Mouse (Mus musculus): ENCODE measurements at regions not wholly inside any gene's neighbourhood (a gene's known extent, or its start where the extent isn't known, plus 50 kb on each side); places are given as distances from the start of the nearest gene placed in this dataset.

DNA sequence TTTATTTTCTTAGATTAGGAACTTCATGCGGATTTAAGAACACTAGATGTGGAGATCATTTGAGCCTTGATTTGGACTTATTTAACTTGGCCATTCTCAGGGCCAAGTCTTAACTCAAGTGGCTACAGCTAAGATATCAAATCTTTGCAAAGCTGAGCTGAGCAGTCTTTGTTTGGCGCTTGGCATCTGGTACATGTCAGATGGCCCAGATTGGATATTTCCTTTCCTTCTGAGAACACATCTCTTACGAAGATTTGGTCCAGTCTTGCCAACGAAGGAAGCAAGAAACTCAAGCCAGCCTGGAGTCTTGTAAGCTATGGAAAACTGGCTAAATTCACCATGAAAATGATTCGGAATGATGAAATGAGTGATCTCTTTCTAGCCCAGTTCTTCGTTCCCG lies 59.1 kb upstream of the Cdc42ep3 start:
- DNase-seq (ENCODE audit: low spot score in 2 of 2), result no peak

DNA sequence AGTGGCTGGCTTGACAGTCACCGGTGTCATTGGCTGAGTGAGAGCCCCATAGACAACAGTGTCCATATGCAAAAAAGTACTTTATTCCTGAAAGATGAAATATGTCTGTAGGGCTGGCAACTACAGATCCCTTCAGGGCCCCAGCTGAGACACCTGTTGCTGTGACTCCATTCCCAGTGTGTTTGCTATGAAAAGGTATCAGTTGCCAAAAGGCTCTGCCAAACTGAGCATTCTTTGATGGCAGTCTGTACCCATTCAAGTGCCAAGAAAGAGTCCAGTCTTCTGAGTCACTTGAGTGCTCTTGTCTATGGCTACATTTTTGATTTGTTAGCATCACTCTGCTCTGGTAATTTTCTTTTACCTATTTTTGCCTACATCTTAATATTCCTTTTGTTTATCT lies 63.1 kb upstream of the Cdc42ep3 start:
- DNase-seq (ENCODE audit: low spot score in 2 of 2), result no peak

DNA sequence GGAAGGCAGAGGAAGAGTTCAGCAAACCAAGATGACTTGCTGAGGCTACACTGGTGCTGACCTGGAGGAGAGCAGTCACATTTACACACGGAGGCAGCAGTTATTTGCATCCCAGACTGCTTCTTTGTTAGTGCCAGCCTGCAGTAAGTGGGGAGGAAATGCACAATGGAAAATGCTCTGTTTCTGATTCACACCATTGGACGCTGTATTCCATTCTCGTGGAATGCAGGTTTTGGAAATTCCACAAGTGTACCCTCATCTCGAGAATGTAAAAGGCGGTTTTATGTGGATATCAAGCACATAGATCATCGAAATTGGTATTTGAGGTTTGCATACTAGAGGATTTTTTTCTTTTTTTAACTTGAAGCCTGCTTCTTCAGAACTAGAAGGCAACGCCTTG lies 66.7 kb upstream of the Cdc42ep3 start:
- DNase-seq (ENCODE audit: low spot score in 2 of 2), result no peak

DNA sequence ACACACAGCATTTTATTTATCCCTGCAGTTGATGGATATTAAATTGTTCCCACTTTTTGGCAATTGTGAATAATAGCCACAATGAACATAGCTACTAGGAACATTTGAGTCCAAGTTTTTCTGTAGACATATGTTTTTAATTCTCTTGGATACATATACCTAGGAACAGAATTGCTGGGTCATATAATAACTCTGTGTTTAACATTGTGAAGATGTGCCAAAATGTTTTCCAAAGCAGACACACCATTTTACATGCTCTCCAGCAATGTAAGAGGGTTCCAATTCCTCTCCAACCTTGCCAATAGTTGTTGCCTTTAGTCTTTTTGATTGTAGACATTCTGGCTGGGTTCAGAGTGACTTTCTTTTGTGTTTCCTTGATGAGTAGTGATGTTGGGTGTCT lies 84.3 kb upstream of the Cdc42ep3 start:
- no peak for DNase-seq (ENCODE audit: low spot score in 2 of 2)

DNA sequence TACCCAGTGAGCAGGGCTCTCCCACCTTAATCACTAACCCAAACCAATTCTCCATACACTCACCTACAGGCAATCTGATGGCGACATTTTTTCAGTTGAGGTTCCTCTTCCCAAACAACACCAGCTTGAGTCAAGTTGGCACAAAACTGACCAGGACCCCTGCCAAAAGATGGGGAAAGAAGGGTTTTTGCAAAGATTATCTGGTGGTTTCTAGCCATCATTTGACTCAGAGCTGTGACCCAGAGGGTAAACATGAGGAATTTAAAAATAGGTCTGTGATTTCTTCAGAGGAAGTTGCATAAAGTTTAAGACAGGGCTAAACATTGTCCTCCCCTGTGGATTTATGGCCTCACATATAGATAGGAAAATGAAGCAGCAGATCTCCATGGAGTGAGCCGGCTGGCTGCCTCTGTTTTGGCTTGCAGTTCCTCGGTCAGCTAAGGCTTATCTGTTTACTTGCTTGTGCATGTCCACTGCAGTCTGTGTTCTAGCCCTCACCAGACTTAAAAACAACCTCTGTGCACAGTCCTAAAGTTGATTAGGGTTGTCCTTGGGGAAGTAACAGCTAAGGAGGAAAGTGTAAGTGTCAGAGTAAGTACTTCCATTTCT lies 87.7 kb upstream of the Cdc42ep3 start:
- DNase-seq (ENCODE audit: low spot score in 2 of 2), result no peak

DNA sequence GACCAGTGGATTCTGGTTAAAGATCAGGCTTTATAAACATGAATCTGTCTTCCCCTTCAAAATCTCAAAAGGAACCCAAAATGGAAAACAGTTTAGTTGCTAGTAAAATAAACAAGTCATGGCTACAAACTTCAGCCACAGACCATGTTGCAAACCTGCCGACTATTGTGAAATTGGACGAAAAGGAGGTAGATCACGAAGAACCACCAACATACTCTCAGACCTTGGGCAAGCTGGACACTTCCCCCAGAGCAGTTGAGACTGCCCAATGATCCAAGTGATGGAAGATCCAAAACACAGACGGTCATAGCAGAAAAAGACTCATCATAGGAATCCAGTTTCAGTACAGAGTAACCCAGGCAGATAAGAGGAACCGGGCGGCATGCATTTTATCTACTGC lies 92.3 kb upstream of the Cdc42ep3 start:
- DNase-seq (ENCODE audit: low spot score in 2 of 2), result no peak

DNA sequence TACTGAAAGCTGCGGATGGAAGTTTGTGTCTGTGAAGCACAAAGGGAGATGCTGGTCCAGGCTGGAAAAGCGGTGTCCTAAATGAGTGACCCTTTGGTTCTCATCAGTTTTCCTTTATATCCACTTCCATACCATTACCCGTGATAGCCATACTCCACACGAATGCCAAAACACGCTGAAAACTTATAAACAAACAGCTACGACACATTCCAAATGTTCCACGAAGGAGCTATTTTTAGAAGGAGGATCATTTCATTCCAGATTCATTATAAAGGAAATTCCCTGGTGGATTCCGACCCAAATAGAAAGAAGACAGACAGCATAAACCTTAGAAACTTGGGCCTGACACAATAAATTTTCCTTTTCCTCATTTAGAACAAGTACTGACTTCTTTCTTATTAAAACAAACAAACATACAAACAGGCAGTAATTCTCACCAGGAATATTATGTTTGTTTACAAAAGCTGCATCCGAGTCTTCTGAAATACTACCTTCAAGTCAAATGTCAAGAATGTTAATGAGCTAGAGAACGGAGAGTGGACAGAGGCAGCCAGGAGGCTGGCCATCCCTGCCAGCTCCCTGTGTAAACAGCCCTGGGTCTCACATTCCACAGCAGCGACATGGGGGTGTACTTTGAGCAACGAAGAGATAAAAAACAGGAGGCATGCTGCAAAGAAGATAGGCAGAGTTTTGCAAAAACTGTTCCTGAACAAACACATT lies 96.4 kb upstream of the Cdc42ep3 start:
- no peak for DNase-seq (ENCODE audit: low spot score in 2 of 2)

DNA sequence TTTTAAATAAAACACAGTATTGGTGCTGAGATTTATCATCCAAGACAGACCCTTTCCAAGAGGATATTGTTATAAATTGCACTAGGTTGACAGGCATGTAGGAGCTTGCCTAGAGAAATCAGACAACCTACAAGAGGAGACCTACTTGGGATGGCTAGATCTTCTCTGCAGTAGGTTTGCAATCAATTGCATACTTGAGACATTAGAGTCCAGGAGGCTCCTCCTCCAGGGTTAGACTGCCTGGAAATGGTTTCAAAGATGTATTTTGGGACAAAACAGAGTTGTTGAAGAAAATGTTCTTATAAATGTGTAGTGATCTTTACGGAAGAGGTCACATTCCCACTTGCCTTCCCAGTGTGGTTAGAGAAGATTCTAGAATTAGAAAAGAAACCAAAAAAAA lies 98.9 kb upstream of the Cdc42ep3 start:
- no peak for DNase-seq (ENCODE audit: low spot score in 2 of 2)

DNA sequence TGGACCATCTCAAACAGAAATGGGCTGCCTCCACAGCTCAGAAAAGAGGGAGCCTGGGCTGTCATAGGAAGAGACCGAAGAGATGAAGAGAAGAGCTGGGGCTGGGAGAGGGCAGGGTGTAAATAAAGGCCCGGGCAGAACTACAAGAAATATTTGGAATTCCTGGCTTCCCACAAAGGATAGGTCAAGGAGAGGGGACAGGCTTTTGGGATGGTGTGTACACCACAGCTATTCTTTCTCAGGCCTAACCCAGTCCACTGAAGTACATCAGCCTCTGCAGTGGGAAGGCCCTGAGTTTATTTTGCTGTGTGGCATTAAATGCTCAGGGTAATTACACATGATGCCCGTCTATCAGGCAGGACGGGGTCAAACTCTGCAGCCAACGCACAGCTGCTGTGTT lies 99.6 kb upstream of the Cdc42ep3 start:
- DNase-seq (ENCODE audit: low spot score in 2 of 2), result no peak

DNA sequence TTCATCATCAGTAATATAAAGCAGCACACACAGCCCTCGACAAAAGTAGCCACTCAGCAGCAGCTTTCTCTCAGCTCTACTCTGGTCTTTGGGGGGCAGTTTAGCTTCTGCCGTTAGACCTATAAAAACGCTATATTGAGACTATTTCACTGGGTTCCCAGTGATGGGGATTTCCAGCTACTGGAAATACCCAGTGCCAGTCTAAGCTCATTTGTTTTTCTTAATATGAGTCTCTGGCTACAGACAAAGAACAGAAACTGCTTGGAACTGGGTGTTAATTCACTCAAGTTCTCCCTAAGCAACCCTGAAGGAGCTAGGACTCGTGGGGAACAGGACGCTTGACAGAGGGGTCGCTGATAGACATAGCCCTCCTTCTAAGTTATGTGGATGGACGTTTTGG lies 100.3 kb upstream of the Cdc42ep3 start:
- DNase-seq (ENCODE audit: low spot score in 2 of 2), result no peak

DNA sequence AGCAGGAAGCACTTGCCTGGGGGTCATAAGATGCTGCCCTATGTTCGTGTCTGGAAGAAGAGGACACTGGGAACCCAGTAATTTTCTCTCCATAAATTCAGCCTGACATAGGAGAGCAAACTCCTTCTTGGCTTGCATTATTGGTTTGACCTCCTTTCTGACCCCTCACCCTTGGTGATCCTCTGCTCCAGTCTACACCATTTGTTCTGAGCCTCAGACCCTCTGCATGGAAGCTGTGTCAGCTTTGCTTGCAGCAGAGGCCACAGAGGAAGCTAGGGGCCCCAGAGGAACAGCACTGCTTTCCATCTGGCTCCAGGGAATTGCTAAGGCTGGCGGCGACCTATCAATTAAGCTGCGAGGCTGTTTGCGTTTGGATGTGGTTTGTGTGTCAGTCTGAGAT lies 102.7 kb upstream of the Cdc42ep3 start:
- no peak for DNase-seq (ENCODE audit: low spot score in 2 of 2)

DNA sequence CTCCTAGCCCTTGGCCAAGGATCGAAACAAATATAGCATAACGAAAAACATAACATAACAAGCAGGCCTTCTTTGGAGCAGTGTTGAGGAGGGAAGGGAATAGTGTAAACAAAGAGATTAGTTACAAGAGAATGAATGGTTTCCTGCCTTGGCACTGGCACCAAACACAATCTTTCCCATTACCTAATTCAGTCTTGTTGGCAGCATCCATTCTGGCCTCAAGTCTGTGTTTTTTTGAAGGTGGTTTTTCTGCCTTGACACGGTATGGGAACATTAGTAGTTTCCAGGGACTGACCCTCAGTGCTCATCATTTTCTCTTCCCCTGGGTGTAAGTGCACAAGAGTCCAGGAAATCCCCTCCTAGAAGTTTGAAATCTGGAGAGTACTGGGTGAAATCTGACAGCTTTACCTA lies 106.8 kb upstream of the Cdc42ep3 start:
- no peak for DNase-seq (ENCODE audit: low spot score in 2 of 2)

DNA sequence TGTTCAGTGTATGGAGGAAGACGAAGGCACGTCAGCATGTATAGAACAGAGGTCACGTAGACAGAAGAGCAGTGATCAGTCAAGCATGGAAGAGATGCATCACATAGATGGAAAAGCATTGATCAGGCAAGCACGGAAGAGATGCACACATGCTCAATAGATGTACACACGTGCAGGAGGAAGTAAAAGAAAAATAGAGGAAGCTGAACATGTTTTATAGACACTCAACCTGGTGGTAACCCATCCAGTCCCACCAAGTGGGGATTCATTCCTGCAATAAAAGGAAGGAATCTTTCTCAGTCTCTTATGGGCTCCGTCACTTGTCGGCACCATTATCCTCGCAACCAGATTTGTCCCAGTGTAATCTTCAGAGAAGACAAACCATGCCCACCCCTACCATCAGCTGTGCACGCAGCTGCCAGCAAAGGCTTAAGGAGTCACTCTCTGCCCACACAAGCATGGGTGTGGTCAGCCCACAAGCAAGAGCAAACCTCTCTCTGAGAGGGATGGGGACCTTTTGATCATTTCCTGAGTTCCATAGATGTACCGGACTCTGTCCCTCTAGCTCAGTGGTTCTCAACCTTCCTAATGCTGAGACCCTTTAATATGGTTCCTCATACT lies 108.3 kb upstream of the Cdc42ep3 start:
- DNase-seq (ENCODE audit: low spot score in 2 of 2), result no peak

DNA sequence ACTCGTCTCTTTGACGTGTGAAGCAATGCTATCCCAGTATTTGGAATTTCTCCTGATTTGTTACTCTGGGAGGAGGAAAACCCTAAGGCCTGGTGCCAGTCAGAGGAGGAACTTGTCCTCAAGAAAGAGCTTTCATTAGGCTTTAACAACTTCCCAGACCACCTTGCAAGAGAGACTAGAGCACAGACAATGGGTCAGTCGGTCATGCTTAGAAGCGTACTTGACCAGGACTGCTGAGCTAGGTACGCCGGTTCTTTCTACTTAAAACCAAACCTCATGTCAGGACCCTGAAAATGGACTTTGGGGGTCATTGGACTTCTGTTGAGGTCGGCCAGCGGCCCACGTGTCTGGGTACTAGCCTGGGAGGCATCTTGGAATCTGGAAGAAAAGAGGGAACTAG lies 110.8 kb upstream of the Cdc42ep3 start:
- no peak for DNase-seq (ENCODE audit: low spot score in 2 of 2)

DNA sequence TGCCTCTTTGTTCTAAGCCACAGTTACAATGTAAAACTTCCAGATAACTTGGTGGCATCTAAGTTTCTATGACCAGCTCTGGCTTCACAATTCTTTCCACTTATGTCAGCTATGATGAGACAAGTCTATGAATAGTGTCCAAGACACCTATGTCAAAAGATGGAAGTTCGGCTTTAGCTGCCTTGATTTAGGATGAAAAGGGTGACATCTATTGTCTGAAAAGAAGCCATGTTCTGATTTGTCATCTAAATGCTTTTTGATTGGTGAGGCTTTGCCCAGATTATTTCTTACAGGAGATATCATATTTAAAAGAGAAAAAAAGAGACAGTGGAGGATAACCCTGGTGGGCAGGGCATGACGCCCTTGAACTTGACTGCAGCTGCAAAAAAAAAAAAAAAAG lies 116.7 kb upstream of the Cdc42ep3 start:
- DNase-seq (ENCODE audit: low spot score in 2 of 2), result no peak

DNA sequence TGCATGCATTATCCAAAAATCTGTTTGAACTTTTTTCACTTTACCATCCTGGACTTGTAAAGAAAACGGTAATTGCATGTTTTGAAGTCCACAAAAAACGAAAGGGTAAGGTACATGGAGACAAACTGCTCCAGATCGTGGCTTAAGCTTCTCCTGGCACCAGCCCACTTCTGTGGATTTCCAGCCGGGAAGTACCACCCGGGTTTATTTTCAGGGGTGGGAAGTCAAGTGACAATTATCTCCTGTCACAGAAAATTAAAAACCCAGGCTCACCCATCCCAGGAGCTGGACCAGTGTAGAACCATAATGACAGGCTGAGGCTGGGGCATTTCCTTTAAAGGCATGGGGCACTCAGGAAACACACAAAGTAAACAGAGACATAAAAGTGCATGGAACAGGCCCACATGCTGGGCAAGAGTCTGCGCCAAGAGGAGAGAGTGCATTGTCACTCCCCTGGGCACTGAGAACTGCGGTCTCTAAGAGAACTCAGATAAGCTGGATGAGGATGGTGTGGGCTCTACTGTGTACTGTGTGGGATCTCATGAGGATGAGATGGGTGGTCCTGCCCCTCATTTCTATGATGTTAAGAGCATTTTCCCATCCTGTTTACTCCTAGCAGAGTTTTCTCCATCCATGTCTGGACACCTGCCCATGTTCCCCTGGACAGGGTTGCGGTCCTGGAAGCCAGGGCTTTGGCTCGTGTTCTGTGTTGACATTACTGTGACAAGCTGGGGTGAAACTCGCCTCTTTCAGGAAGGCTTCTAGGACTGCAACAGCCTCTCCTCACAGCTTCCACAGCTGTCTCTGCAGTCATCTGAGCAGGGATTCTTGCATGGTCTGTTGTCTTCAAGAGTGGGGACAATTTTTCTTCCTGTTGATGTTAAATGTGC lies 117.5 kb upstream of the Cdc42ep3 start:
- no peak for DNase-seq (ENCODE audit: low spot score in 2 of 2)

DNA sequence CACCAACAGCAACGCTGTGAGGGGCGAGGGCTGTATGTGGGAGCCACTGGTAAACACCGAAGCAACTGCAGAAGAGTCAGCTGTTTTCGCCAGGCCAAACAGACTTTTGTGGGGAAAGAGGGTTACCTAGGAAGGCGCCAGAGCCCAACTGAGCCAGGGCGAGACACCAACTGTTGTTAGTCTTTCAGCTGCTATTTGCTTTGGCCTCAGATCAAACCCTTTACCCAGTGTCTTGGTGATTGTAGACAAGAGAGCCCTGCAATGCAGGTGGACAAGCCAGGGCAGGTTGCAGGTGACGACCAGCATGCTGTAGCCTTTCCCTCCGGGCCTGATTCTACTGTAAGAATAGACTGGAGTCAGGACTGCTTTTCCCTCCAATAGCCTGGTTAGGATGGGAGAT lies 121.8 kb upstream of the Cdc42ep3 start:
- DNase-seq (ENCODE audit: low spot score in 2 of 2), result no peak

DNA sequence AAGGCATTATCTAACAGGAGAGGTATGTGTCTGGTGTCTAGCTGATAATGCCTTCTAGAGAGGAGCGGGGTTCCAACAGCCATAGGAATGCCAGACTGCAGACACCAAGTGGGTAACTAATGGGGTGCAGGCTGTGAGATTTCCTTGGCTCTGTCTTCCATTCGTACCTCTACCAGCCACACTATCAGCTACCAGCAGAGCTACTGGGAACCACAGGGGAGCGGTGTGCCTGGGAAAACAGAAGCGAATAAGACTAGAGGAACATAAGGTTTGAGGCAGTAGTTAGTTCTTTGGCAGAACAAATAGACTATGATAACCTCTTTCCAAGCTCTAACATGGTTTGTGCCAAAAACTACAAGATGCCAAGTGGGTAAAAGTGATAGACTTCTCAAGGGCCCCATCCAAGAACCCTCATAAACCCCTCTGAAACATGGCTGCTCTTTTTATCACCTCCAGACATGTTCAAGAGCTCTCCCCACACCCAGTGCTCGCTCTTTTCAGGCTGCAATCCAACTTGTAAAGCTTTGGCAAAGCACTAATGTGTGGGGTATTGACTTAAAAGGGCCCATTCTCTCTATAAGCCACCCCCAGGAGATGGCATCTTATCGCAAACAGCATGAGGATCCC lies 126.3 kb upstream of the Cdc42ep3 start:
- DNase-seq (ENCODE audit: low spot score in 2 of 2), result no peak

DNA sequence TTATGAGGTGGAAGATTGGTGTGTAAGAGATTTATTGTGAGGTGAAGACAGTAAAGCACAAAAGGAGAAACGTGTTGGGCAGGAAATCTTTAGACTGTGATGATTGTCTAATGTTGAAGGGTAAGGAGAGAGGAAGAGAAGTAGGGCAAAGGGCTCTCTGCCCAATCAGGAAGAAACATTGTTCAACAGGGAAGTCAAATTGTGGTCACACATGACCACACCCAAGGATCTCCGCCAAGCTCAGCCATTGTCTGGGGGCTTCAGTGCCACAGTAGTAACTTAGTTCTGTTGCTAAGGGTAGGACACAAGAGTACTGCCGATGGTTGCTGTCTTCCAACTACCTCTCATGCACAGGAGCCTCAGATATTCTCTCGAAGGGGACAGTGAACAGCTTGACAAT lies 127.0 kb upstream of the Cdc42ep3 start:
- no peak for DNase-seq (ENCODE audit: low spot score in 2 of 2)

DNA sequence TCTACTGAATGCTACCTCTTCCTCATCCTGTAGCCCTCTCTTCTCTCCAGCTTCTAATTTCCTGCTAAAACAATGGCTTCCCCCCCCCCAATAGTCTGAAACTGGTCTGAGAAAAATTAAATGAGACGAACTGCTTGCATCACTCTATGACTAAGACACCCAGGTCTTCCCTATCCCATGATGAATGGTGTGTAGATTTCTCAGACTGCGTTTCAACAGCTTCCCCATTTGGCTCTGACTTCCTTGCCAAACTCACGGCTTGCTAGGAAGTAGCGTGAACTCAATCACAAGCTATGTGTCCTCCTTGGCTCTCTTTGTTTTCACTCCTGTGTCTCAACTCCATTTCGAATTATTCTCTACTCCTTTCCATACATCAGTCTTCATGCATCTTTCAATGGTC lies 126.4 kb upstream of the Rmdn2 start:
- no peak for DNase-seq (ENCODE audit: low spot score in 2 of 2)

DNA sequence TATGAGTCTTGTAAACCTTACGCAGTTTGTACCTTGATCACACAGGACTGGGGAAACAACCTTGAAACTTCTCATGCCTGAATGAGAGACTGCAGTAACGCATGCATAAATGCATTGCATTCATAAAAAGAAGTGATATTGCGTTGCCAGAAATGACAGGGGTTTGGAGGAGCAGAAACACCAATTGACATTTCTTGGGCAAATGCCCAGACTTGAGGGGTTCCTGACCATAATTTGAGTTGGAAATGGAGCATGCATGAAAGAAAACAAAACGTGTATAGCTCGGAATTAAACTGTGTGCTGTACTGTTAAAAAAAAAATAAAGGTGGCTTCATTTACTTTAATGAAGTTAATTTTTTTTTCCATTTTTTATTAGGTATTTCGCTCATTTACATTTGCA lies 122.4 kb upstream of the Rmdn2 start:
- no peak for DNase-seq (ENCODE audit: low spot score in 2 of 2)

DNA sequence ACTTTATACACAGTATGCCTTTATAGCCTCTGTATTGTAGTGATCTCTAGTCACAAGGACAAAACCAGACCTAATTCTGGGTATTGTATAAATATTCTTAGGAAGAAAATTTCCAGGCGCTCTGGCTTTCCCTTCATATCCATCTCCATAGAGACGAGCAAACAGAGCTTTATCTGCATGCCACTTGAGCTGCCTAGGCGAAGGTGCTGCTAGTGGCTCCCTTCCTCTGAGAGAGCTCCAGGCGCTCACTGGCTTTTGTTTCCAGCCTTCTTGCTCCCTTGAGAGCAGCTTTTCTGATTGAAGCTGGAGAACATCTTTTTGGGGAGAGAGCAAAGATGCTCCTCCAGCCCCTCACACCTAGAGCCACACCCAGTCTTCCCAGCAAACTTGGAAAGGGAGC lies 114.0 kb upstream of the Rmdn2 start:
- no peak for DNase-seq (ENCODE audit: low spot score in 2 of 2)

All from frontal cortex, postnatal 10 days (tissue).